Mouse (Mus musculus): ENCODE results near the gene Rrh.

DNA sequence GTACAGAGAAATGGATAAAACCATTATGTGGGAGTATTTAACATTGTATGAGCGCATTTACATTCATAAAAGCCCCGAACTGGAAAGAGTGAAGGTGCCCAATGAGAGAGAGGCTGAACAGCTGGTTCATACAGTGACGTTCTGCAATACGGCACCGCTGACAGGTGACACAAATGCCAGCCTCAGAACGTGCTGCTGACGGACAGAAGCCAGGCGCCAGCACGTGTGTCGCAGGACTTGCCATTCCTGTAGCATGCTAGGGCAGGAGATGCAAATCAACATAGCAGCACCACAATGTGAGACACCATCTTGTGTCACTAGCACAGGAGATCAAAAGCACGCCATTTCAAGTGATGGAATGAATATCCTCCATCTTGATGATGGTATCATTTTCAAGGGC lies 23.8 kb downstream of the Rrh start:
- TF ChIP-seq CTCF (IDR thresholded peaks at IDR 0.05; ENCODE audit: low read depth, low read length) (no peak), POLR2A (IDR thresholded peaks at IDR 0.05; ENCODE audit: extremely low read depth, insufficient read depth, low read length) (no peak)
